Mouse (Mus musculus): ENCODE data around the gene Grip1. TPM values are rescaled to one million over a fixed set of nuclear protein-coding genes. Genes with fewer than 3 reads are reported as not detected.
A peak's percentile ranks its signal among the peaks of the same experiment; 100 is the strongest.

The Grip1 gene
- polyA plus RNA-seq, 1 experiment from 2014 or later, result 0.86 TPM

DNA sequence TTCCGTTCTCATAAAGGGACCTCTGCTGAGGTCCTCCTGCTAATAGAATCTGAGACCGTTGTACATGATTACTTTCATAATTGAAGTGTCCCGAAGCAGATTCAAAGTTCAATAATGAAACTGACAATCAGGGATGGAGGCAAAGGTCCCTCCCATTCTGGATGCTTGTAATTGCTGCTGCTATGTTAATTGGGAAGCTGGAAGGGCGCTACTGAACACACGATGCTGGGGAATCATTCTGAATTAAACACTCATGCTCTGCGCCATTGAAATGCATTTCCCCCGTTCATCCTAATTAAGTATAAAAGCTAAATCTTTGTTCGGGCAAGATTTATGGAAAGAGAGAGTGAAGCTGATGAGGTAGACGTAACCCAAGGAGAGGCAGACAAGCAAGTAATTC lies 431.0 kb downstream of the Grip1 start:
- TF ChIP-seq CTCF (IDR thresholded peaks at IDR 0.05; ENCODE audit: low read depth), result no peak
- no peak for TF ChIP-seq EP300 (IDR thresholded peaks at IDR 0.05; ENCODE audit: low read depth)
- 79% methylated on average over 9 of the region's 9 CpGs for WGBS (ENCODE audit: insufficient replicate concordance)
- Histone ChIP-seq H3K4me3 (ENCODE audit: low read depth, low read length) (no peak overlapping the region), H3K9me3 (ENCODE audit: low read length) (no peaks in the 10 kb centered on the region), H3K36me3 (replicated peaks; ENCODE audit: insufficient read depth, low read length) (no peaks in the 10 kb centered on the region), H3K27me3 (ENCODE audit: insufficient read depth, low read length) (no peaks in the 10 kb centered on the region), H3K9ac (replicated peaks) (no peak overlapping the region), H3K4me1 (ENCODE audit: insufficient read depth) (no peaks in the 10 kb centered on the region), H3K27ac (ENCODE audit: low read depth) (no peak overlapping the region), H3K4me2 (ENCODE audit: low read depth, low read length) (no peak overlapping the region)
- DNase-seq, result no peak
- ATAC-seq, result no peak

- H3K4me1 ChIP-seq (ENCODE audit: insufficient read depth), result no peaks in the 10 kb centered on the region
- WGBS (ENCODE audit: insufficient replicate concordance), result 78% methylated on average over 6 of the region's 6 CpGs
- DNase-seq, result no peak
Measured at GRCm38 (mm10) chr10:119885563-119885962, 431.9 kb downstream of the Grip1 start.

DNA sequence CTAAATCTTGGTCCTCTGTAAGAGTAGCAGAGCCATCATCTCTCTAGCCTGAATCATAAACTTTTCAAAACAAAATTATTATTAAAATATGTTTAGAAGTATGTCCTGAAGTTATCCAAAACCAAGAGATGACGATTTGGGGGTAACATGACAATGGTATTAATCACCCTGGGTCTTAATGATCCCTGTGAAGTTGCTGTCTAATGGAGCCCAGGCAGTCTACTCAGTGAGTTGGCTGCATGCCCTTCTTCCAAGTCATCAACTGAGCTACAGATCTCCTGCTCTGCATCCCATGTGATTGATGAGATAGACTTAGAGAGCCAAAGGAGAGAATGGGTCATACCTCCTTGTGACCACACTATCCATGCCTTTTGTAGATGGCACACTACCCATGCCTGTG lies 433.1 kb downstream of the Grip1 start:
- Histone ChIP-seq H3K4me2 (ENCODE audit: low read depth, low read length) (no peak overlapping the region), H3K36me3 (replicated peaks; ENCODE audit: insufficient read depth, low read length) (no peaks in the 10 kb centered on the region), H3K9me3 (ENCODE audit: low read length) (peaks cover 2% of the 10 kb centered on the region), H3K4me3 (ENCODE audit: low read depth, low read length) (no peak overlapping the region), H3K9ac (replicated peaks) (no peak overlapping the region), H3K27ac (ENCODE audit: low read depth) (no peak overlapping the region), H3K4me1 (ENCODE audit: insufficient read depth) (no peaks in the 10 kb centered on the region), H3K27me3 (ENCODE audit: insufficient read depth, low read length) (no peaks in the 10 kb centered on the region)
- DNase-seq, result no peak
- 60% methylated on average over 1 of the region's 1 CpGs for WGBS (ENCODE audit: insufficient replicate concordance)
- TF ChIP-seq CTCF (IDR thresholded peaks at IDR 0.05; ENCODE audit: low read depth) (no peak), EP300 (IDR thresholded peaks at IDR 0.05; ENCODE audit: low read depth) (no peak)
- ATAC-seq, result no peak

More at GRCm38 (mm10) chr10:119885563-119885962, 431.9 kb downstream of the Grip1 start:
- no peak overlapping the region for H3K4me3 ChIP-seq (ENCODE audit: low read depth, low read length)
- H3K36me3 ChIP-seq (replicated peaks; ENCODE audit: insufficient read depth, low read length), result no peaks in the 10 kb centered on the region
- ATAC-seq, result no peak
- no peak overlapping the region for H3K9ac ChIP-seq (replicated peaks)
- no peak overlapping the region for H3K27ac ChIP-seq (ENCODE audit: low read depth)
- TF ChIP-seq EP300 (IDR thresholded peaks at IDR 0.05; ENCODE audit: low read depth) (no peak), CTCF (IDR thresholded peaks at IDR 0.05; ENCODE audit: low read depth) (peak; percentile 59)
- no peak overlapping the region for H3K4me2 ChIP-seq (ENCODE audit: low read depth, low read length)
- H3K27me3 ChIP-seq (ENCODE audit: insufficient read depth, low read length), result no peaks in the 10 kb centered on the region
- no peaks in the 10 kb centered on the region for H3K9me3 ChIP-seq (ENCODE audit: low read length)

DNA sequence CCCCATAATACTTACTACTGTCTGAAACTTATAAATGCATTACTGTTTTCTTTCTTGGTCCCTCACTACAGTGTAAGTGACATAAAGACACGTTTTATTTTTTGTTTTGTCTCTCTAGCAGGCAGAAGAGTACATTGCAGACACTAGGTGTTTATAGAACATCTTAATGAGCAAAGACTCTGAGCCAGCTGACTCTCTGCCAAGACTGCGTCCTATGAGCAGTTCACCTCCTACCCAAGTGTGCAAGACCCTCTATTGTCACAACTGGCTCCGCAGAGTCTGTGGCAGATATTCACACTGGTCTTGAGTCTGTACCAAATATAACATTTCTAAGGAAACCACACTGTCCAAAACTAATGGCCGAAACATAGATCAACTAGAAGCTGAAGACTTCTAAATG lies 449.1 kb downstream of the Grip1 start:
- ATAC-seq (no peak), DNase-seq (no peak)
- H3K36me3 ChIP-seq (replicated peaks; ENCODE audit: insufficient read depth, low read length), result no peaks in the 10 kb centered on the region
- H3K27ac ChIP-seq (ENCODE audit: low read depth), result no peak overlapping the region
- whole genome bisulfite sequencing (ENCODE audit: insufficient replicate concordance), result 62% methylated on average over 4 of the region's 4 CpGs
- no peaks in the 10 kb centered on the region for H3K9me3 ChIP-seq (ENCODE audit: low read length)
- H3K4me2 ChIP-seq (ENCODE audit: low read depth, low read length), result no peak overlapping the region
- no peaks in the 10 kb centered on the region for H3K4me1 ChIP-seq (ENCODE audit: insufficient read depth)
- TF ChIP-seq EP300 (IDR thresholded peaks at IDR 0.05; ENCODE audit: low read depth) (no peak), CTCF (IDR thresholded peaks at IDR 0.05; ENCODE audit: low read depth) (no peak)
- no peak overlapping the region for H3K9ac ChIP-seq (replicated peaks)
- no peaks in the 10 kb centered on the region for H3K27me3 ChIP-seq (ENCODE audit: insufficient read depth, low read length)
- H3K4me3 ChIP-seq (ENCODE audit: low read depth, low read length), result no peak overlapping the region

DNA sequence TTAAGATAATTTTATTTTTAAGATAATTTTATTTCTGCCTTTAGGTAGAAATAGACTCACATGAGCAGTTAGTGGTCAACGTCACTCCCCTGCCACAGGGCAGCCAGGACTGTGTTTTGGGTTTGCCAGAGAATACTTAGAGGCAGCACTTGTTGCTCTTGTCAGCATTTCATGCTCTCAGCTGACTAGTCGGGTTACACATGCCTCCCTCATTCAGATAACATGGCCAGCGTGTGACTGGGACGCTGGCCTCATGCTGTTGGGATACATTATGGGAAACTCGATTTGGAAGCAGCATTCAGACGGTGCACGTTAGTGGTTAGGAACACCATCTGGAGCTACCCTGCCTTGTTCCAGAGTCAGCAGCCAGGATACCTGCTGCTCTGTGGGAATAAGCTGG lies 453.2 kb downstream of the Grip1 start:
- TF ChIP-seq CTCF (IDR thresholded peaks at IDR 0.05; ENCODE audit: low read depth) (no peak), EP300 (IDR thresholded peaks at IDR 0.05; ENCODE audit: low read depth) (no peak)
- WGBS (ENCODE audit: insufficient replicate concordance), result 80% methylated on average over 7 of the region's 7 CpGs
- Histone ChIP-seq H3K4me3 (ENCODE audit: low read depth, low read length) (no peak overlapping the region), H3K27ac (ENCODE audit: low read depth) (no peak overlapping the region), H3K27me3 (ENCODE audit: insufficient read depth, low read length) (no peaks in the 10 kb centered on the region), H3K9me3 (ENCODE audit: low read length) (no peaks in the 10 kb centered on the region), H3K9ac (replicated peaks) (no peak overlapping the region), H3K4me1 (ENCODE audit: insufficient read depth) (no peaks in the 10 kb centered on the region), H3K4me2 (ENCODE audit: low read depth, low read length) (no peak overlapping the region), H3K36me3 (replicated peaks; ENCODE audit: insufficient read depth, low read length) (no peaks in the 10 kb centered on the region)
- ATAC-seq, result no peak
- no peak for DNase-seq

DNA sequence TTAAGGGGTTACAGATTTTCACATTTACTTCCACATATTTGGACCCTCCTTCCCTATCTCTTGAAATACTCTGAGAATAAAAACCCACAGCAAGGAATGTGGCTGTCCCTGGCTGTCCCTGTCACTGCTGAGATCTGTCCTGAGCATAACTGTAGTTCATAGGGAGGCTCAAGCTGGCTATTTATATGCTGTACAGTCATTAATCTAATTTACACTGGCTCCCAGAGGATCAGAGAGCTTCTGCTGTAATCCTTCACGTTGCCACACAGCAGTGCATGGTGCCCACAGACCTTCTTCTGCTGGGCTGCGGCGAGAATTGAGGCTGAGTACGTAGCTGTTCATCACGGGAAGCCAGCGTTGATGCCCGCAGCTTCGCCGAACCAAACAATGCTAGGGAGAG lies 464.4 kb downstream of the Grip1 start:
- no peak overlapping the region for H3K9ac ChIP-seq (replicated peaks)
- WGBS (ENCODE audit: insufficient replicate concordance), result 77% methylated on average over 9 of the region's 9 CpGs
- no peak for TF ChIP-seq EP300 (IDR thresholded peaks at IDR 0.05; ENCODE audit: low read depth)
- TF ChIP-seq CTCF (IDR thresholded peaks at IDR 0.05; ENCODE audit: low read depth), result no peak
- H3K9me3 ChIP-seq (ENCODE audit: low read length), result no peaks in the 10 kb centered on the region
- no peaks in the 10 kb centered on the region for H3K4me1 ChIP-seq (ENCODE audit: insufficient read depth)
- ATAC-seq, result no peak
- no peaks in the 10 kb centered on the region for H3K36me3 ChIP-seq (replicated peaks; ENCODE audit: insufficient read depth, low read length)
- H3K4me2 ChIP-seq (ENCODE audit: low read depth, low read length), result no peak overlapping the region
- H3K27me3 ChIP-seq (ENCODE audit: insufficient read depth, low read length), result no peaks in the 10 kb centered on the region
- no peak overlapping the region for H3K27ac ChIP-seq (ENCODE audit: low read depth)
- H3K4me3 ChIP-seq (ENCODE audit: low read depth, low read length), result no peak overlapping the region
- no peak for DNase-seq

- Histone ChIP-seq H3K9ac (replicated peaks) (no peak overlapping the region), H3K27me3 (ENCODE audit: insufficient read depth, low read length) (no peaks in the 10 kb centered on the region), H3K4me3 (ENCODE audit: low read depth, low read length) (no peak overlapping the region), H3K9me3 (ENCODE audit: low read length) (no peaks in the 10 kb centered on the region), H3K4me1 (ENCODE audit: insufficient read depth) (peaks cover 7% of the 10 kb centered on the region), H3K4me2 (ENCODE audit: low read depth, low read length) (no peak overlapping the region), H3K36me3 (replicated peaks; ENCODE audit: insufficient read depth, low read length) (no peaks in the 10 kb centered on the region), H3K27ac (ENCODE audit: low read depth) (peak overlapping the region; percentile 44)
- WGBS (ENCODE audit: insufficient replicate concordance), result 45% methylated on average over 5 of the region's 5 CpGs
- peak; percentile 58; the same call in 1 of the 2 replicates for TF ChIP-seq EP300 (IDR thresholded peaks at IDR 0.05; ENCODE audit: low read depth)
- TF ChIP-seq CTCF (IDR thresholded peaks at IDR 0.05; ENCODE audit: low read depth), result no peak
- DNase-seq (no peak), ATAC-seq (peak; percentile 84)
Measured at GRCm38 (mm10) chr10:119927963-119928362, 474.3 kb downstream of the Grip1 start.

All from liver, postnatal 0 days (tissue).